Mouse (Mus musculus): ENCODE results near the gene Prg3. TPM values are rescaled to one million over a fixed set of nuclear protein-coding genes. Genes with fewer than 3 reads are reported as not detected.

The Prg3 gene
- polyA plus RNA-seq, 1 experiment, result not detected

GRCm38 (mm10) chr2:85036507-85037046, 48.6 kb downstream of the Prg3 start:
- DNase-seq (ENCODE audit: extremely low spot score in 1 of 2, low spot score in 1 of 2), result peak in 1 of 2 experiments; percentile 21

- peak; percentile 72 to 95 for DNase-seq (ENCODE audit: extremely low spot score in 1 of 2, low spot score in 1 of 2)
These were observed 49.3 kb downstream of the Prg3 start, which contains the start of the genes Ssrp1 and P2rx3 for GRCm38 (mm10) chr2:85037047-85038026. Gene Ssrp1 (plus strand): TSS chr2:85037234. Gene P2rx3 (minus strand): TSS chr2:85037462.

GRCm38 (mm10) chr2:85038336-85038735, 50.3 kb downstream of the Prg3 start:
- DNase-seq (ENCODE audit: extremely low spot score in 1 of 2, low spot score in 1 of 2), result no peak

Other genes starting within 250 kb of the Prg3 start
- gene Gm19426, start 244.6 kb upstream of the Prg3 start, polyA plus RNA-seq (2012; rRNA removed), result 2.8 and 3.7 TPM in 2 replicates
- gene Serping1, start 212.8 kb upstream of the Prg3 start, polyA plus RNA-seq (2012; rRNA removed), result 13.9 and 17.4 TPM in 2 replicates
- gene Ube2l6, start 189.4 kb upstream of the Prg3 start, polyA plus RNA-seq (2012; rRNA removed), result 10.2 TPM in 2 replicates
- gene Smtnl1, start 165.6 kb upstream of the Prg3 start, polyA plus RNA-seq (2012; rRNA removed), result not detected in 2 replicates
- gene Timm10, start 161.2 kb upstream of the Prg3 start, polyA plus RNA-seq (2012; rRNA removed), result 86.2 and 96.6 TPM in 2 replicates
- gene Slc43a1, start 149.4 kb upstream of the Prg3 start, polyA plus RNA-seq (2012; rRNA removed), result 0.22 and 0.29 TPM in 2 replicates
- gene Rtn4rl2, start 101.5 kb upstream of the Prg3 start, polyA plus RNA-seq (2012; rRNA removed), result 65.5 and 75.2 TPM in 2 replicates
- 4.6 and 6.0 TPM in 2 replicates for gene Slc43a3, start 51.6 kb upstream of the Prg3 start, polyA plus RNA-seq (2012; rRNA removed)
- gene Prg2, start 7.8 kb upstream of the Prg3 start, polyA plus RNA-seq (2012; rRNA removed), result 0.13 TPM in 1 of 2 replicates, not detected in the other
- gene Ssrp1, start 49.0 kb downstream of the Prg3 start, polyA plus RNA-seq (2012; rRNA removed), result 105 and 124 TPM in 2 replicates
- gene P2rx3, start 49.2 kb downstream of the Prg3 start, polyA plus RNA-seq (2012; rRNA removed), result 1.8 and 2.1 TPM in 2 replicates
- gene Tnks1bp1, start 59.8 kb downstream of the Prg3 start, polyA plus RNA-seq (2012; rRNA removed), result 46.5 and 48.1 TPM in 2 replicates
- 1.2 TPM in 2 replicates for gene Aplnr, start 148.0 kb downstream of the Prg3 start, polyA plus RNA-seq (2012; rRNA removed)
- 63.6 and 64.7 TPM in 2 replicates for gene Lrrc55, start 209.0 kb downstream of the Prg3 start, polyA plus RNA-seq (2012; rRNA removed)

Data from frontal cortex, adult 2 months (tissue).